Mouse (Mus musculus): ENCODE data around the gene Ninj1.

Ninj1 gene

DNA sequence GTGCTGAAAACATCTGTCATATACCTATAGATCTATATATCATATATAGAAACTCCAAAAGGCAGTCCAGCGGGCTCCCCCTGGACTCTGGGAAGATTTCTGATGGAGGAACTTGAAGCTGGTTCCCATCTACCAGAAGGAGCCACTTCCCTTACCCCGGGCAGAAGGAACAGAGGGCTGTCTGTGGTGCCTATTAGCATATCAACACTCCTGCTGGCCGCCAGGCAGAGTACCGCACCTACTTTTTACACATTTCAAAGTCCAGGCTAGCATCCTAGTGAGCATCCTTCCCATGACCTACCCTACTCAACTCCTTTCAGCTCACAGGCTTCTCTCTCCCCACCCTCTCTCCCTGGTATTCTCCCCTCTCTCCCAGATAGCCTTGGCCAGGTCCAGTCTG is 38.3 kb downstream of the Ninj1 start:
- DNase-seq (ENCODE audit: low spot score in 2 of 2): no peak

GRCm38 (mm10) chr13:49233792-49234572 is 46.7 kb downstream of the Ninj1 start:
- no peak for DNase-seq (ENCODE audit: low spot score in 2 of 2)

- no peak for DNase-seq (ENCODE audit: low spot score in 2 of 2)
These were observed 47.4 kb downstream of the Ninj1 start for GRCm38 (mm10) chr13:49234711-49235110.

GRCm38 (mm10) chr13:49237617-49238016 is 50.3 kb downstream of the Ninj1 start:
- DNase-seq (ENCODE audit: low spot score in 2 of 2): no peak

DNA sequence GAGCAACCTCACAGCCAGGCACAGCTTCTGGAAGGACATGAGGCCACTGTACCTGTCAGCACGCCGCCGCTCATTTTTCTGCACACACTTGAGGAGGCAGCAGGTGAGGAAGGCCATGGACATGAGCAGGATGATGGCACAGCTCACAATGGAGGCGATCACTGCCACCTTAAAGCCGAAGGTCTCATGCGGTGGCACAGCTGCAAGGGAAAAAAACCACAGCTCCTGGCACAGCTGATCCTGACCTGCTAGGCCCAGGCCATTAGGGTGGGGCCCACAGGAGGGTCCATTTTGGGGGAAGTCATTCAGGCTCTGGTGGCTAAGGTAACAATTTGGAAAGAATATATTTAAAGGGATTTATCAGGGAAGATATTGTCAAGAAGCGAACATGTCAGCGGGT is 51.5 kb downstream of the Ninj1 start:
- DNase-seq (ENCODE audit: low spot score in 2 of 2): no peak

DNA sequence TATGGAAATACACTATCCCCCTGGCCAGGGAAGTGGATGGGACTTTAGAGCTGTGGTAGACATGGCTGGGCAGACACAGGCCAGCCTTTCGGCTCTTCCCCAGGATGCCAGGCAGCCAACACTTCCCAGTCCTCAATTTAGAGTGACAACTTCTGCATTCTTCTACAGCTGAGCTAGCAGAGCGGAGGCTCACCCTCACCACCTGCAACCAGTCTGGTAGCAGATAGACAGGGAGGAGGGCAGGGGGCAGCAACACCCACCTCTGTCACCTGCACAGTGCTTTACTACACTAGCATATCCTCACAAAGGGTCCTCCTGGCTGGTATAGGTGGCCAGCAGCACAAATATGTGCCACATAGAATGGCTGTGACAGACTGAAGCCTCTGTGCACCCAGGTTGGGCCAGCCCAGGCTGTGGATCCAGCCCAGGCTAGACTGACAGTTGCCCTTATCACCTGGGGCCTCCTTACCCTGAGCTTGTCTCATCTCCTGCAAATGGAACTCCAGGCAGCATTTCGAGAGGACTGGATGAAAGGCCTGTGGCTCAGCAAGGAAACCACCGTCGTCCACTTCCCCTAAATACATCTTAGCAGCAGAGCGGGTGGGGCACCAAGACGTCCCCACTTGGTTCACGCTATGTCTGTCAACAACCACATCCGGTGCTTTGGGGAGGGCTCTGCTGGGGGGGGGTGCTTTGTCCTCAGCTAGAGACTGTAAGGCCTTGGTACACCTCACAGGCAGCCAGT is 55.2 kb downstream of the Ninj1 start:
- peak in 1 of 2 experiments; percentile 16 for DNase-seq (ENCODE audit: low spot score in 2 of 2)

GRCm38 (mm10) chr13:49243492-49243891 is 56.2 kb downstream of the Ninj1 start:
- no peak for DNase-seq (ENCODE audit: low spot score in 2 of 2)

- DNase-seq (ENCODE audit: low spot score in 2 of 2): no peak
These were observed 58.0 kb downstream of the Ninj1 start for GRCm38 (mm10) chr13:49245251-49245650.
